Mouse (Mus musculus) myocyte (in vitro differentiated cells): ENCODE measurements around the gene Fam160b1.

Source experiments
- CEBPB ChIP-seq: IDR thresholded peaks from 2 replicates; pipeline ENCODE4 v1.6.1; 2011; ENCODE audit warnings: mild to moderate bottlenecking, moderate library complexity; ENCODE audit not compliant: poor library complexity, insufficient read depth, severe bottlenecking
- E2F4 ChIP-seq: IDR thresholded peaks from one replicate; pipeline ENCODE4 v1.6.1; 2011; ENCODE audit warnings: mild to moderate bottlenecking, control low read depth, moderate library complexity; ENCODE audit not compliant: insufficient read depth
- MAX ChIP-seq: IDR thresholded peaks from one replicate; pipeline ENCODE4 v1.6.1; 2011; ENCODE audit warnings: low read depth, mild to moderate bottlenecking, control low read depth
- MYOD1 ChIP-seq, 3 experiments: IDR thresholded peaks; one replicate each; pipeline ENCODE4 v1.6.1; 2011; ENCODE audit warnings: control low read depth in 2 of 3, low read depth in 2 of 3, mild to moderate bottlenecking in 2 of 3, moderate library complexity in 1 of 3; ENCODE audit not compliant: insufficient read length in 2 of 3, control insufficient read depth in 1 of 3
- MYOG ChIP-seq, 3 experiments: IDR thresholded peaks; one replicate each; pipeline ENCODE4 v1.6.1; 2011; ENCODE audit warnings: control low read depth in 2 of 3, low read depth in 2 of 3, mild to moderate bottlenecking in 2 of 3; ENCODE audit not compliant: insufficient read length in 2 of 3, control insufficient read depth in 1 of 3, insufficient read depth in 1 of 3
- POLR2A ChIP-seq: IDR thresholded peaks from one replicate; pipeline ENCODE4 v1.6.1; 2011; ENCODE audit warnings: low read depth, mild to moderate bottlenecking, control low read depth, moderate library complexity; ENCODE audit not compliant: insufficient read length
- POLR2AphosphoS2 ChIP-seq: IDR thresholded peaks from one replicate; pipeline ENCODE4 v1.6.1; 2011; ENCODE audit warnings: low read depth, control low read depth; ENCODE audit not compliant: insufficient read length
- REST ChIP-seq: IDR thresholded peaks from one replicate; pipeline ENCODE4 v1.6.1; 2011; ENCODE audit warnings: mild to moderate bottlenecking, control low read depth, moderate library complexity; ENCODE audit not compliant: insufficient read depth, insufficient read length
- SRF ChIP-seq: IDR thresholded peaks from one replicate; pipeline ENCODE4 v1.6.1; 2011; ENCODE audit warnings: low read depth; ENCODE audit not compliant: control insufficient read depth, insufficient read length
- TCF12 ChIP-seq: IDR thresholded peaks from one replicate; pipeline ENCODE4 v1.6.1; 2011; ENCODE audit warnings: mild to moderate bottlenecking, control low read depth; ENCODE audit not compliant: poor library complexity, insufficient read depth, severe bottlenecking
- TCF3 ChIP-seq: IDR thresholded peaks from one replicate; pipeline ENCODE4 v1.6.1; 2011; ENCODE audit warnings: low read depth, control low read depth; ENCODE audit not compliant: insufficient read length
- USF1 ChIP-seq: IDR thresholded peaks from one replicate; pipeline ENCODE4 v1.6.1; 2011; ENCODE audit warnings: low read depth, mild to moderate bottlenecking, control low read depth, moderate library complexity

GRCm38 (mm10) chr19:57425296-57425695 lies 64.8 kb downstream of the Fam160b1 start:
- TF ChIP-seq POLR2A: no peak
- TF ChIP-seq MYOD1 (IDR thresholded peaks at IDR 0.05; ENCODE audit: control insufficient read depth in 1 of 3, insufficient read length in 2 of 3, low read depth in 2 of 3): no peak
- no peak for TF ChIP-seq TCF3
- no peak for TF ChIP-seq USF1
- no peak for TF ChIP-seq MAX
- TF ChIP-seq CEBPB: no peak
- TF ChIP-seq TCF12: no peak
- TF ChIP-seq REST: no peak
- no peak for TF ChIP-seq SRF
- no peak for TF ChIP-seq POLR2AphosphoS2
- no peak for TF ChIP-seq MYOG (IDR thresholded peaks at IDR 0.05; ENCODE audit: control insufficient read depth in 1 of 3, insufficient read depth in 1 of 3, insufficient read length in 2 of 3, low read depth in 2 of 3)
- no peak for TF ChIP-seq E2F4
